Mouse (Mus musculus): ENCODE results near the gene Rere. TPM values are rescaled to one million over a fixed set of nuclear protein-coding genes. Genes with fewer than 3 reads are reported as not detected.

Rere gene
- polyA plus RNA-seq, 1 experiment from 2014 or later: 16.0 TPM

- ATAC-seq (peak; percentile 82), DNase-seq (ENCODE audit: low spot score) (peak; percentile 89)
- Histone ChIP-seq H3K4me3 (ENCODE audit: low read depth, low read length) (peak overlapping the region; percentile 42), H3K9ac (replicated peaks; ENCODE audit: low read depth) (peak overlapping the region; percentile 54), H3K9me3 (ENCODE audit: low read length) (no peaks in the 10 kb centered on the region), H3K27ac (ENCODE audit: low read length) (peak overlapping the region; percentile 97), H3K27me3 (replicated peaks; ENCODE audit: insufficient read depth, low read length) (no peaks in the 10 kb centered on the region), H3K4me1 (ENCODE audit: insufficient read depth, low read depth, low read length) (peaks cover 29% of the 10 kb centered on the region; the same call in 1 of the 2 replicates), H3K36me3 (ENCODE audit: insufficient read depth, low read length) (no peaks in the 10 kb centered on the region), H3K4me2 (replicated peaks; ENCODE audit: low read depth, low read length) (peak overlapping the region; percentile 95)
- under 1% methylated on average over 54 of the region's 58 CpGs for WGBS
- TF ChIP-seq EP300 (IDR thresholded peaks at IDR 0.05) (peak; percentile 75; the same call in 1 of the 2 replicates), CTCF (IDR thresholded peaks at IDR 0.05) (peak; percentile 41; the same call in 1 of the 2 replicates)
These were observed 90.3 kb downstream of the Rere start for GRCm38 (mm10) chr4:150371580-150372380.

- H3K36me3 ChIP-seq (ENCODE audit: insufficient read depth, low read length): no peaks in the 10 kb centered on the region
- H3K27ac ChIP-seq (ENCODE audit: low read length): peak overlapping the region; percentile 97
- no peak overlapping the region for H3K9ac ChIP-seq (replicated peaks; ENCODE audit: low read depth)
- peak; percentile 37 for DNase-seq (ENCODE audit: low spot score)
- TF ChIP-seq CTCF (IDR thresholded peaks at IDR 0.05) (no peak), EP300 (IDR thresholded peaks at IDR 0.05) (no peak)
- no peaks in the 10 kb centered on the region for H3K27me3 ChIP-seq (replicated peaks; ENCODE audit: insufficient read depth, low read length)
- H3K9me3 ChIP-seq (ENCODE audit: low read length): no peaks in the 10 kb centered on the region
- ATAC-seq: peak; percentile 41
- H3K4me2 ChIP-seq (replicated peaks; ENCODE audit: low read depth, low read length): peak overlapping the region; percentile 95
- WGBS: 7% methylated on average over 3 of the region's 3 CpGs
- peak overlapping the region; percentile 42; the same call in 1 of the 2 replicates for H3K4me3 ChIP-seq (ENCODE audit: low read depth, low read length)
- peaks cover 29% of the 10 kb centered on the region; the same call in 1 of the 2 replicates for H3K4me1 ChIP-seq (ENCODE audit: insufficient read depth, low read depth, low read length)
These were observed 91.2 kb downstream of the Rere start for GRCm38 (mm10) chr4:150372631-150373041.

DNA sequence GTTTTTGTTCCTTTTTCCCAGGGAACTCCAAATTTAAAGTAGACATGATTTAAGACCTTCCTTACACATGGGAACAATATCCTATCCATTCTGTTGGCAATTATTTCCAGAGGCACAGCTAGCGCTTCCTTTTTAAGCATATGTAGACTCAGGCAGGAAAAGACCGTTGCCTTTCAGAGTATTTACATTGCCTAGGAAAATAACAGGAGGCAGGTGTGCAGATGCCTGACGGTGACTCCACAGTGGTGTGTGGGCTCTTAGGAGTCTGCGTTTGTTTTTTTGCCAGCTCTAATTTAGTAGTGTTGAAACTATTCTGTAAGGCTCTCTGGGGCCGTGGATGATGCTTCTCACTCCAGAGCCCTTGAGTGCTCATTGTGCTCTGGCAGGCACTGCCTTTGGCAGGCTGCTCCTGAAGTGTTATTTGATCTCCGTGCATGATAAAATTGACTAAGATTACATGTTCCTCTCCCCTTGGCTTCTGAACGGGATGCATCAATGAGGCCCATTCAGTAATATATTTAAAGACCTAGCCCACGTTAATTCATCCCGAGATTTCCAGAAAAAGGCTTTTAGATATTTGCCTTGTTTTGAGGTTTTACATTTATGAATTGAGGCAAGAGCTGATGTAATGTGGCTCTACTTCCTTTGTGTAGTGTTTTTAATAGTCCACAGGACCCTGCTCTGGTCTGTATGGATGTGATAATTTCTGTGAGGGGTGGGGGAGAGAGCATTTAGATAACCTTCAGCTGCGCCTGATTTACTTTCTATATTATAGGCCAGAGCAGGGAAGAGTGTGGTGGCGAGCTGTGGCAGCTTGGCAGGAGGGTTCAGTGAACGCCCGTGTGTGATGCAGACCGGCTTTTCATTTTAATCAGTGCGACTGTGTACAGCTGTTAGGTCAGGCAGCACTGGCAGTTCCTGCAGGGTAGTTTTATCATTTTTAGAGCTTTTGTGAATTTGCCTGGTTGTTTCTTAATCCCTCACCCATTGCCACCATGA lies 92.0 kb downstream of the Rere start:
- WGBS: 7% methylated on average over 15 of the region's 15 CpGs
- Histone ChIP-seq H3K27me3 (replicated peaks; ENCODE audit: insufficient read depth, low read length) (no peaks in the 10 kb centered on the region), H3K9ac (replicated peaks; ENCODE audit: low read depth) (no peak overlapping the region), H3K27ac (ENCODE audit: low read length) (peak overlapping the region; percentile 97), H3K36me3 (ENCODE audit: insufficient read depth, low read length) (no peaks in the 10 kb centered on the region), H3K4me3 (ENCODE audit: low read depth, low read length) (no peak overlapping the region; the same call in 1 of the 2 replicates), H3K4me1 (ENCODE audit: insufficient read depth, low read depth, low read length) (peaks cover 29% of the 10 kb centered on the region; the same call in 1 of the 2 replicates), H3K4me2 (replicated peaks; ENCODE audit: low read depth, low read length) (peak overlapping the region; percentile 95), H3K9me3 (ENCODE audit: low read length) (no peaks in the 10 kb centered on the region)
- TF ChIP-seq CTCF (IDR thresholded peaks at IDR 0.05) (no peak), EP300 (IDR thresholded peaks at IDR 0.05) (peak; percentile 62)
- DNase-seq (ENCODE audit: low spot score) (peak; percentile 92), ATAC-seq (peak; percentile 83)

GRCm38 (mm10) chr4:150374651-150375447 lies 93.4 kb downstream of the Rere start:
- DNase-seq (ENCODE audit: low spot score): no peak
- TF ChIP-seq EP300 (IDR thresholded peaks at IDR 0.05): no peak
- TF ChIP-seq CTCF (IDR thresholded peaks at IDR 0.05): 0 out of 2 replicates have a peak, but pooled peaks have one; percentile 8
- Histone ChIP-seq H3K4me1 (ENCODE audit: insufficient read depth, low read depth, low read length) (peaks cover 31% of the 10 kb centered on the region; the same call in 1 of the 2 replicates), H3K27me3 (replicated peaks; ENCODE audit: insufficient read depth, low read length) (no peaks in the 10 kb centered on the region), H3K4me2 (replicated peaks; ENCODE audit: low read depth, low read length) (no peak overlapping the region), H3K27ac (ENCODE audit: low read length) (peak overlapping the region; percentile 12), H3K36me3 (ENCODE audit: insufficient read depth, low read length) (no peaks in the 10 kb centered on the region), H3K9me3 (ENCODE audit: low read length) (no peaks in the 10 kb centered on the region), H3K4me3 (ENCODE audit: low read depth, low read length) (no peak overlapping the region), H3K9ac (replicated peaks; ENCODE audit: low read depth) (no peak overlapping the region)
- WGBS: 31% methylated on average over 9 of the region's 9 CpGs
- ATAC-seq: no peak

DNA sequence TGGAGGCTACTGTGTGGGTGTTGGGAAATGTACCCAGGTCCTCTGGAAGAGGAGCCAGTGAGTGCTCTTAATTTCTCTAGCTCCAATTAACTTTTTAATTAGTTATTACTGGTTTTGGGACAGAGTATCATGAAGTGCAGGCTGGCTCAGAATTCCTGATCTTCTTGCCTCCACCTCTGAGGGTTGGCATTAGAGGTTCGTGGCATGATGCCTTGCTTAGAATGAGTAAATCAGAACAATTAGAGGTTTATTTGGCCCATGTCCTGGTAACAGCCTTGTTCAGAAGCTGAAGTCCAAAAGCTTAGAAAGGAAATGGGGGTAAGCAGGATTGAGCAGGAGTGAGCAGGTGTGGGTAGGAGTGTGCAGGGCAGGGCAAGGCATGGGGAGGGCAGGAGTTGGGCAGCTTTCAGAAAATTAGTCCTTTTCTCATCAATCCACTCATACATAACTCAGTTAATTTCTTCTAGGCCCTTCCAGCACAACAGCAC lies 94.0 kb downstream of the Rere start:
- no peaks in the 10 kb centered on the region for H3K9me3 ChIP-seq (ENCODE audit: low read length)
- no peak for ATAC-seq
- no peak for TF ChIP-seq EP300 (IDR thresholded peaks at IDR 0.05)
- 74% methylated on average over 1 of the region's 1 CpGs for WGBS
- no peaks in the 10 kb centered on the region for H3K27me3 ChIP-seq (replicated peaks; ENCODE audit: insufficient read depth, low read length)
- DNase-seq (ENCODE audit: low spot score): no peak
- H3K4me1 ChIP-seq (ENCODE audit: insufficient read depth, low read depth, low read length): peaks cover 32% of the 10 kb centered on the region; the same call in 1 of the 2 replicates
- H3K4me3 ChIP-seq (ENCODE audit: low read depth, low read length): no peak overlapping the region
- H3K9ac ChIP-seq (replicated peaks; ENCODE audit: low read depth): no peak overlapping the region
- no peak overlapping the region; the same call in 1 of the 2 replicates for H3K27ac ChIP-seq (ENCODE audit: low read length)
- no peaks in the 10 kb centered on the region for H3K36me3 ChIP-seq (ENCODE audit: insufficient read depth, low read length)
- H3K4me2 ChIP-seq (replicated peaks; ENCODE audit: low read depth, low read length): no peak overlapping the region

Measured in lung, postnatal 0 days (tissue).